Mouse (Mus musculus): ENCODE data around the gene Fbxo22.
"Not testable (repeated sequence)": the region's sequence is repeated elsewhere in the genome, so short reads cannot be mapped to it uniquely, and the experiment has no call there.

Fbxo22 gene

DNA sequence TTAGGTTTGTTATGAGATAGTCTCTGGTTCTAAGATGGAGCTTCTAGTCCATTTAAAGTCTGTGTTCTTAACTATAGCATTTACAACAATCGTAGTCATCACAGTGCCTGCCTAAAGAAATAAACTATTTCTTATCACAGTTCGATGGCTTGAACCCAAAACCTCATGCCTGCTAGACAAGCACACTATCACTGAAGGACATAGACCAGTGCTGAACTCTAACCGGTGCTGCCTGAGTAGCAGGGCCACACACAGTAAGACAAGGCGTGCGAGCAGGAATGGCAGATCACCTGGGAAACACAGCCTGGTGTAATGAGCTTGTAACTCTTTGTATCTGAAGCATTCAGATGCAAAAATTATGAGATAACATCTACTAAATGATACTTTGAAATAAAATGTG is 32.1 kb downstream of the Fbxo22 start:
- DNase-seq = no peak

- peak; percentile 33 to 39 for DNase-seq
Observed at GRCm38 (mm10) chr9:55241863-55242685, 33.3 kb downstream of the Fbxo22 start.

- DNase-seq = no peak
Observed at GRCm38 (mm10) chr9:55243280-55243679, 34.6 kb downstream of the Fbxo22 start.

DNA sequence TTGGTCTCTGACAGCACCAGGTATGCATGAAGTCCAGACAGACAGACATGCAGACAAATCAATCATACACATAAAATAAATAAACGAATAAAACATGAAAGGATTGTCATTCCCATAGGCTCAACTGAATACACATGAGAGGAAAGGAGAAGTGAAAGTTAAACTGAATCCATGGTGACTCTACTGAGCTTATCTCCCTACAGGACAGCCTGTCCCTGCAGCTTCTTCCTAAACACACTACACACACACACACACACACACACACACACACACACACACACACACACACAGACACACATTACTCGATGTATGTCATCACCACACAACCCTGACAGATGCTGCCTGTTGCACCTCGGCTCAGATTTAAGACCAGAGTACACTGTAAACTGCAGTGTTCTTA is 35.4 kb downstream of the Fbxo22 start:
- DNase-seq = no peak

DNA sequence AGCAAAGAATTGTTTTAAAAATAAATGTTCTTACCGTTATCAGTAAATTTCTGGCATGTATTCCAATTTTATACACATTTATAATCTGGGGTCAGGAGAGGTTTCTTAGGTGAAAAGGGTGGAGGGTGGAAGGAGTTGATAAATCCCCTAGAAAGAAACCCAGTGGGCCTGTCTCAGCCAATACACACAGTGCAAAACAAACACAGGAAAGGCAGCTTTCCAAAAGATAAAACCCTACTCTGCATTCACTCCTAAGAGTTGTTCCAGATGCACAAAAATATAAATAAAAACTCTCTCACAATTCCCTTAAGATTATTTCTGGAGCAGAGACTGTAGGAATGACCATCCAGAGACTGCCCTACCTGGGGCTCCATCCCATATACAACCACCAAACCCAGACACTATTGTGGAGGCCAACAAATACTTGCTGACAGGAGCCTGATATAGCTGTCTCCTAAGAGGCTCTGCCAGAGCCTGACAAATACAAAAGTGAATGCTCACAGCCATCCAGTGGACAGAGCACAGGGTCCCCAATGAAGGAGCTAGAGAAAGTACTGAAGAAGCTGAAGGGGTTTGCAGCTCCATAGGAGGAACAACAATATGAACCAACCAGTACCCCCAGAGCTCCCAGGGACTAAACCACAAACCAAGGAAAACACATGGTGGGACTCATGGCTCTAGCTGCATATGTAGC is 36.5 kb downstream of the Fbxo22 start:
- DNase-seq = not testable (repeated sequence)

DNA sequence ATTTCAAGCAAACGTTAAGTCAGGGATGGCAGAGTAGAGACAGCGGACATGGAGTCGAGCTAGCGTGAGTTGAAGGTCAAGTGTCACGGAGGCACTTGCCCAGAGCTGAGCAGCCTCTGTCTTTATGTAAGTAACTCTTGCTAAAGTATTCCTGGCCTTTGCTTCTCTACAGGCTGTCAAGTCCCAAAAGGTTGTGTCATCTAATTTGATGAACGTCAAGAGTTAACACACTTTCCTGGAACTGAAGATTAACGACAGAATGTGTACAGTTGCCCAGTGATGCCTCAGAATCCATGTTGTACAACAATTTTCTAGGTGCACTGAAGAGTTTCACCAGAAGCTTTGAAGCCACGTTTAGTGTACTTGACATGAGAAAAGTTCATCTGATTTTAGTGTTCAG is 37.7 kb downstream of the Fbxo22 start:
- DNase-seq = no peak

DNA sequence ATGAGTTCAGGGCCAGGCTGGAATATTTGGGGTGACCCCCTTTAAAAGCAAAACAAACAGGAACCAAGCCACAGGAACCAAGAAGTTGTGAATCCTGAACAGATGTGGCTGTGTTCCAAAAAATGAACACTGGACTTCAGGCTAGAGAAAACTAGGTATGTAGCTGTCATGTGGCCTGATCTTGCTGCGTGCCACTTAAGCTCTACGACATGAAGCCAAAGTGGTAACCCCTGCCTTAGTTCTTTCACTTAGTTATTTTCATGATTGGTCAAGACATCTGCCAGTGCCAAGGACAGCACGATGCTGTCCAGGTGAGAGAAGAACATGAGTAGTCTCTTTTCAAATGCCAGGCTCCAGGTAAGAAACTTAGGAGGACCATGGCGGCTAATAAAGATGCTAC is 38.2 kb downstream of the Fbxo22 start:
- no peak for DNase-seq

DNA sequence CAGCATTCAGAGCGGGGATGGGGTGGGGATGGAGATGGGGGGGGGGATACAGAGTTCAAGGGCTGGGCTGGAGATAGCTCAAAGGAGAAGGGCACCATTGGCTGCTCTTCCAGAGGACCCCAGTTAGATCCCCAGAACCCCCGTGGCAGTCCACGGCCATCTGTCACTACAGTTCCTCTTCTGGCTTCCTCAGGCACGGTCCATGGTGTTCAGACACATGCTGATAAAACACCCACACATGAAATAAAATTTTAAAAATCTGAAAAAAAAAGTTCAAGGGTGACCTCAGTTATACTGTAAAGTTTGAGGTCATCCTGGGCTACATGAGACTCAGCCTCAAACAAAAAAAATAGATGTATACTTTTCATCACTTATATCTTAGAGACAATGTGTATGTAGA is 39.7 kb downstream of the Fbxo22 start:
- DNase-seq = no peak

- DNase-seq = no peak
Observed at GRCm38 (mm10) chr9:55250595-55251247, 42.0 kb downstream of the Fbxo22 start.

DNA sequence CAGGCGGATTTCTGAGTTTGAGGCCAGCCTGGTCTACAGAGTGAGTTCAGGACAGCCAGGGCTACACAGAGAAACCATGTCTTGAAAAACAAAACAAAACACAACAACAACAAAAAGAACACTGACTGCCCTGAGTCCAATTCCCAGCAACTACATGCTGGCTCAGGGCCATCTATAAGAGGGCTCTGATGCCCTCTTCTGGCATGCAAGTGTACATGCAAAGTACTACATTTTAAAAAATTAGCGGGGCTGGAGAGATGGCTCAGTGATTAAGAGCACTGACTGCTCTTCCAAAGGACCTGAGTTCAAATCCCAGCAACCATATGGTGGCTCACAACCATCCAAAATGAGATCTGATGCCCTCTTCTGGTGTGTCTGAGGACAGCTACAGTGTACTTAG is 43.4 kb downstream of the Fbxo22 start:
- DNase-seq = peak in 1 of 2 experiments; percentile 9

- no peak for DNase-seq
Observed at GRCm38 (mm10) chr9:55253849-55254248, 45.1 kb downstream of the Fbxo22 start.

GRCm38 (mm10) chr9:55255056-55255455 is 46.3 kb downstream of the Fbxo22 start:
- no peak for DNase-seq

DNA sequence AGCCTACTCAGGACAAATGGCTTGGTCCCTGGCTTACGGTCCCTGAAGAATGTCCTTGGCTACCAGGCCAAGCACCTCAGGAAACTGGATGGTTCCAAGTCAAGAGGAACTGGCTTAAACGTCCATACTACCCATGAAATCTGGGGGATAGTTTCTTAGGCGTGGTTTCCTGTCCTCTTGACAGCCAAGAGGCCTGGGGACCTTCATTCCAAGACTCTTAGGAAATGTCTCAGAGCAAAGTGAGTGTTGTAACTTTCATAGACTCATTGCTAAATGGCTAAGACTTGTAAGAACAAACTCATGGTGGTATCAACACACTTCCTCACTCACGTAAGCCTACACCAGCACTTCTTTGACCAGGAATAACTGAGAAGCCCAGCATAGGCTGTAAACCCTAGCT is 46.9 kb downstream of the Fbxo22 start:
- no peak for DNase-seq

DNA sequence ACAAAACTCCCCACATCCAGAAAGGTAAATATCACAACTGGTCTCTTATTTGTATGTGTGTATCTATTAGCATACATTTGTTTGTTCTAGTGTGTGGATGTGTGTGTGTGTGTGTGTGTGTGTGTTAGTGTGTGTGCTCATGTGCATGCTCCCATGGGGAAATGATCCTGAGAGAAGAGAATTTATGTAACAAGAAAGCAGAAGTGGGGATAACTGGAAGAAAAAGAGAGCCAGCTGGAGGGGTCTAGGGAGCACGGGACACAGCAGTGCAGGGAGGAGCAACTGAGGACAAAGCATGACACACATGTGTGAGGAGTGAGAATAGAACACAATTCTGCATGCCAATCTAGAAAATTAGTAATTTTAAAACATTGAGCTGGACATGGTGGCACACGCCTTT is 48.4 kb downstream of the Fbxo22 start:
- no peak for DNase-seq

DNA sequence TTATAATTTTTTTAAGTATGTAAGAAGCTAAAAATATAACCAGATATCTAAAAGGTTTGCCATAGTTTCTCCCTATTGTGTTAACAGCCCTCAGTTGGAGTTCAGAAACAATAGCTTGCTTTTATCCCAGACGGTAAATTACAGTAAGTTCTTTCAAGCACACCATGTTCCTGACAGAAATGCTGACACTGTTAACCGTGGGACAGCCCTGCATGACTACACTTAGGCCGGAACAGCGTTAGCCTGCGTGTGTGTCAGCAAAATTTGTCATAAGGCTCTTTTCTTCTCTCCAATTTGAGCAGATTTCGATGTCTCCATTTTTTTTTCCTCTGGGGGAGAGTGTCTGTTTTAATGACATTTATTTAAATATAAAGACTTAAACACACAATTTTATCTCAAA is 51.0 kb downstream of the Fbxo22 start:
- DNase-seq = no peak

DNA sequence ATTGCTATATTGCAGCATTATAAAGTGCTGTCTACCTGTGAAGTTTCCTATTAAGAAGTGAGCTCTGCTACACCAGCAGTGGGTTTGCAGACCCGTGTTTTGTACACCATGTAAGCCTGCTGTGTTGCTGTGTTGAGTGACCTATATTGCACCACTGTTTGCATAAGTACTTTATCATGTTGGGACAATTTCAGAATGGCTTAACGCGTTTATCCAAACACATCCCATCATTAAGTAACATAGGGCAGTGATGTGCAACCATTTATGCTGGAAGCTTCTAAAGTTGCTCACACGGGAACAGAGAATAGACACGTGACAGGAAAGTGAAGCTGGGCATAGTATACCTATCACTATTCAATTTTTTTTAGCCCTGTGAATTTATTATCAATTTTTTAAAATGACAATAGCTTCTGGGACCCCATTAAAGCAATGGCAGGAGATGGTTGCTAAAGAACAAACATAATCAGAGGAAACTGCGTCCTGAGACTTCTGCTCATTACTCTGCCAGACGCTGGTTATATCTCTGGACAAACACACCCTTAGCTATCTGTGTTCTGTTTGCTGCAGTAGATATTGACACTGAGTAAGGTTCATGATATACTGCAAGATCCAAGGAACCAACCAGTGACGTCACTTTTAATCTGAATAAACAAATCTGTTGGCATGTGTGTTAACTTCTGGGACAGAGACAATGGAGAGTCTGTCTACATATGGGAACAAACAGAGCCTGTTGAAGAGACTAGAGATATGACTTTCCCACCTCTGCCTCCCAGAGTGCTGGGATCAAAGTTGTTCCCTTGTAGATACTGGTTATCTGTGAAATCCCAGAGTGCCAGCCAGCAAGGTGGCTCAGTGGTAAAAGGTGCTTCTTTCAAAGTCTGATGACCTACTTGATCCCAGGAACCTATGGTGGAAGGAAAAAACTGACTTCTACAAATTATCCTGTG is 55.9 kb downstream of the Fbxo22 start:
- no peak for DNase-seq

GRCm38 (mm10) chr9:55271960-55272560 is 63.3 kb downstream of the Fbxo22 start:
- DNase-seq = no peak

DNA sequence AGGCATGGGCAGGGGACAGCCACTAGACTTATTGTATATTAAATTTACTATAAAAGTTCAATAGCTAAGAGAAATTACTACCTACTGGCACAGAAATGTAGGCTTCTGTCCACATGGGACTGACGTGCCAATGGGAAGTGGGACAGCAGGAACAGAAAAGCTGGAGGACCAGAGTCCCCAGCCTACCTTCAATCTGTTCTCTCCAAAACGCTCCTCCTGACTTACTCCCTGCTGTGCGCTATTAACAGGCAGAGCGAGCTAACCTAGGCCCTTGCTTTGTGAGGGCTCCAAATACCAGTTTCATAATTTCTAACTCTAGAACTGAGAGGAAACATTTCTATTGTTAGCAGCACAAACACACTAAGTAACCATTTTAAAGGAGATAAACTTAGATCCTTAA is 65.2 kb downstream of the Fbxo22 start:
- DNase-seq = no peak

All from thymus, postnatal 36 days (tissue).